Mouse (Mus musculus): ENCODE data around the gene Zscan5b. TPM values are rescaled to one million over a fixed set of nuclear protein-coding genes. Genes with fewer than 3 reads are reported as not detected.
"Not testable (repeated sequence)": the region's sequence is repeated elsewhere in the genome, so short reads cannot be mapped to it uniquely, and the experiment has no call there.

Gene Zscan5b
- polyA plus RNA-seq, 1 experiment from 2014 or later = not detected

GRCm38 (mm10) chr7:6194129-6194528, 27.9 kb upstream of the Zscan5b start:
- WGBS = 19% methylated on average over 5 of the region's 5 CpGs

GRCm38 (mm10) chr7:6195777-6196176, 26.3 kb upstream of the Zscan5b start:
- Histone ChIP-seq H3K4me1 (no peaks in the 10 kb centered on the region), H3K4me3 (no peak overlapping the region), H3K36me3 (no peaks in the 10 kb centered on the region), H3K27me3 (ENCODE audit: insufficient read depth, poor library complexity, severe bottlenecking) (no peaks in the 10 kb centered on the region), H3K27ac (no peak overlapping the region), H3K9me3 (no peaks in the 10 kb centered on the region)
- 56% methylated on average over 2 of the region's 2 CpGs for WGBS
- DNase-seq (ENCODE audit: low spot score) = no peak

More at GRCm38 (mm10) chr7:6194129-6194528, 27.9 kb upstream of the Zscan5b start:
- no peak overlapping the region for H3K27ac ChIP-seq
- DNase-seq (ENCODE audit: low spot score) = no peak
- H3K4me1 ChIP-seq = 0 out of 2 replicates have a peak, but pooled peaks cover 5% of the 10 kb centered on the region
- H3K27me3 ChIP-seq (ENCODE audit: insufficient read depth, poor library complexity, severe bottlenecking) = peaks cover 13% of the 10 kb centered on the region
- no peak overlapping the region for H3K4me3 ChIP-seq
- H3K9me3 ChIP-seq = peaks cover 9% of the 10 kb centered on the region; the same call in 1 of the 2 replicates
- peaks cover 13% of the 10 kb centered on the region for H3K36me3 ChIP-seq

- no peaks in the 10 kb centered on the region for H3K9me3 ChIP-seq
- no peaks in the 10 kb centered on the region for H3K27me3 ChIP-seq (ENCODE audit: insufficient read depth, poor library complexity, severe bottlenecking)
- DNase-seq (ENCODE audit: low spot score) = no peak
- no peak within 1 kb of the TSS for H3K4me3 ChIP-seq
- H3K4me1 ChIP-seq = no peaks in the 10 kb centered on the region
- H3K27ac ChIP-seq = no peak within 1 kb of the TSS
- 64% methylated on average over 3 of the region's 3 CpGs for WGBS
- H3K36me3 ChIP-seq = no peaks in the 10 kb centered on the region
These were observed 25.3 kb upstream of the Zscan5b start, which contains the start of gene Galp for GRCm38 (mm10) chr7:6196790-6197189. Galp (plus strand) TSS chr7:6197090.

- no peak overlapping the region for H3K4me3 ChIP-seq
- no peaks in the 10 kb centered on the region for H3K36me3 ChIP-seq
- no peak for DNase-seq (ENCODE audit: low spot score)
- H3K4me1 ChIP-seq = no peaks in the 10 kb centered on the region
- H3K9me3 ChIP-seq = no peaks in the 10 kb centered on the region
- WGBS = 72% methylated on average over 3 of the region's 3 CpGs
- H3K27me3 ChIP-seq (ENCODE audit: insufficient read depth, poor library complexity, severe bottlenecking) = no peaks in the 10 kb centered on the region
- no peak overlapping the region for H3K27ac ChIP-seq
These were observed 17.9 kb upstream of the Zscan5b start for GRCm38 (mm10) chr7:6204200-6204599.

- 38% methylated on average over 5 of the region's 5 CpGs for WGBS
- no peak for DNase-seq (ENCODE audit: low spot score)
- Histone ChIP-seq H3K4me1 (no peaks in the 10 kb centered on the region), H3K4me3 (no peak overlapping the region), H3K36me3 (no peaks in the 10 kb centered on the region), H3K9me3 (peaks cover 14% of the 10 kb centered on the region), H3K27me3 (ENCODE audit: insufficient read depth, poor library complexity, severe bottlenecking) (no peaks in the 10 kb centered on the region), H3K27ac (no peak overlapping the region)
These were observed 8.9 kb upstream of the Zscan5b start for GRCm38 (mm10) chr7:6213144-6213543.

GRCm38 (mm10) chr7:6214691-6215090, 7.4 kb upstream of the Zscan5b start:
- WGBS = 79% methylated on average over 4 of the region's 4 CpGs
- not testable (repeated sequence) for H3K4me1 ChIP-seq; H3K4me3 ChIP-seq; H3K27me3 ChIP-seq (ENCODE audit: insufficient read depth, poor library complexity, severe bottlenecking); H3K36me3 ChIP-seq; DNase-seq (ENCODE audit: low spot score); H3K27ac ChIP-seq
- peaks cover 14% of the 10 kb centered on the region for H3K9me3 ChIP-seq

- no peaks in the 10 kb centered on the region for H3K36me3 ChIP-seq
- 60% methylated on average over 3 of the region's 3 CpGs for WGBS
These were observed 1.9 kb upstream of the Zscan5b start for GRCm38 (mm10) chr7:6220147-6220546.

GRCm38 (mm10) chr7:6228491-6228890, 6.4 kb downstream of the Zscan5b start:
- not testable (repeated sequence) for H3K36me3 ChIP-seq; H3K27ac ChIP-seq; DNase-seq (ENCODE audit: low spot score); H3K4me3 ChIP-seq; H3K4me1 ChIP-seq; H3K9me3 ChIP-seq; H3K27me3 ChIP-seq (ENCODE audit: insufficient read depth, poor library complexity, severe bottlenecking)
- 55% methylated on average over 8 of the region's 8 CpGs for WGBS

More at GRCm38 (mm10) chr7:6220147-6220546, 1.9 kb upstream of the Zscan5b start:
- Histone ChIP-seq H3K9me3 (peaks cover 10% of the 10 kb centered on the region), H3K4me1 (no peaks in the 10 kb centered on the region), H3K4me3 (no peak overlapping the region), H3K27me3 (ENCODE audit: insufficient read depth, poor library complexity, severe bottlenecking) (no peaks in the 10 kb centered on the region), H3K27ac (no peak overlapping the region)
- DNase-seq (ENCODE audit: low spot score) = no peak

- Histone ChIP-seq H3K27ac (no peak overlapping the region), H3K4me1 (no peaks in the 10 kb centered on the region), H3K4me3 (no peak overlapping the region), H3K27me3 (ENCODE audit: insufficient read depth, poor library complexity, severe bottlenecking) (no peaks in the 10 kb centered on the region), H3K9me3 (no peaks in the 10 kb centered on the region), H3K36me3 (no peaks in the 10 kb centered on the region)
- DNase-seq (ENCODE audit: low spot score) = no peak
- WGBS = 45% methylated on average over 11 of the region's 11 CpGs
These were observed 17.7 kb downstream of the Zscan5b start for GRCm38 (mm10) chr7:6239787-6240186.

GRCm38 (mm10) chr7:6240841-6241425, 18.9 kb downstream of the Zscan5b start:
- H3K36me3 ChIP-seq; H3K4me1 ChIP-seq; H3K9me3 ChIP-seq; H3K27me3 ChIP-seq (ENCODE audit: insufficient read depth, poor library complexity, severe bottlenecking); H3K4me3 ChIP-seq; DNase-seq (ENCODE audit: low spot score); H3K27ac ChIP-seq: not testable (repeated sequence)
- WGBS = 18% methylated on average over 1 of the region's 1 CpGs

GRCm38 (mm10) chr7:6244361-6245292, 22.5 kb downstream of the Zscan5b start:
- Histone ChIP-seq H3K36me3 (no peaks in the 10 kb centered on the region), H3K4me3 (no peak overlapping the region), H3K4me1 (no peaks in the 10 kb centered on the region), H3K27me3 (ENCODE audit: insufficient read depth, poor library complexity, severe bottlenecking) (no peaks in the 10 kb centered on the region), H3K27ac (no peak overlapping the region), H3K9me3 (0 out of 2 replicates have a peak, but pooled peaks cover 2% of the 10 kb centered on the region)
- 39% methylated on average over 11 of the region's 11 CpGs for WGBS
- no peak for DNase-seq (ENCODE audit: low spot score)

GRCm38 (mm10) chr7:6252410-6252809, 30.3 kb downstream of the Zscan5b start, which contains the start of gene Epp13:
Epp13 (plus strand) TSS chr7:6252710.
- no peaks in the 10 kb centered on the region for H3K27me3 ChIP-seq (ENCODE audit: insufficient read depth, poor library complexity, severe bottlenecking)
- no peak within 1 kb of the TSS for H3K4me3 ChIP-seq
- peaks cover 8% of the 10 kb centered on the region; the same call in 1 of the 2 replicates for H3K9me3 ChIP-seq
- no peak for DNase-seq (ENCODE audit: low spot score)
- H3K36me3 ChIP-seq = no peaks in the 10 kb centered on the region
- H3K27ac ChIP-seq = no peak within 1 kb of the TSS
- 77% methylated on average over 6 of the region's 6 CpGs for WGBS
- no peaks in the 10 kb centered on the region for H3K4me1 ChIP-seq

GRCm38 (mm10) chr7:6254451-6254850, 32.4 kb downstream of the Zscan5b start:
- Histone ChIP-seq H3K36me3 (no peaks in the 10 kb centered on the region), H3K27me3 (ENCODE audit: insufficient read depth, poor library complexity, severe bottlenecking) (no peaks in the 10 kb centered on the region), H3K27ac (no peak overlapping the region), H3K4me3 (no peak overlapping the region), H3K4me1 (no peaks in the 10 kb centered on the region), H3K9me3 (peaks cover 6% of the 10 kb centered on the region; the same call in 1 of the 2 replicates)
- no peak for DNase-seq (ENCODE audit: low spot score)
- WGBS = 83% methylated on average over 5 of the region's 5 CpGs
